Mouse (Mus musculus): ENCODE data around the gene P4ha3. TPM values are rescaled to one million over a fixed set of nuclear protein-coding genes. Genes with fewer than 3 reads are reported as not detected.
"Not testable (repeated sequence)": the region's sequence is repeated elsewhere in the genome, so short reads cannot be mapped to it uniquely, and the experiment has no call there.

The P4ha3 gene
- 0.76 and 1.3 TPM in 2 replicates for polyA plus RNA-seq (2015; fragmentation: Nextera tagmentation; extraction: Ambion mirVana)

DNA sequence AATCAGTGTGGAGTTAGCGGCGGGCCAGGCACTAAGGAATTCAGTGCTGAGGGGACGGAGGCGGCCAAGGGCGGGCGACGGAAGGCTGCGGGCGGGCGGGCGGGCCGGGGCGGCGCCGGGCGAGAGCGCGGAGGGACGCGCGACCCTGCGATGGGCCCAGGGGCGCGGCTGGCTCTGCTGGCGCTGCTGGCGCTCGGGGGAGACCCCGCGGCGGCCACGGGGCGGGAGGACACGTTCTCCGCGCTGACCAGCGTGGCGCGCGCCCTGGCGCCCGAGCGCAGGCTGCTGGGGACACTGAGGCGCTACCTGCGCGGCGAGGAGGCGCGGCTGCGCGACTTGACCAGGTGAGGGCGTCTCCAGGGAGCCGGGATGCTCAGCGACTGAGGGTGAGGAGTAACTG lies at the start of gene P4ha3:
Gene P4ha3 (plus strand): TSS at position 138 of the 400 bp plus-strand sequence.
- Histone ChIP-seq H3K4me3 (replicated peaks) (peak within 1 kb of the TSS; percentile 51), H3K9ac (peak within 1 kb of the TSS; percentile 52)
- 1% methylated on average over 43 of the region's 53 CpGs for WGBS (ENCODE audit: insufficient replicate concordance)

GRCm38 (mm10) chr7:100238271-100238670 lies 47.0 kb upstream of the P4ha3 start:
- DNase-seq (no peak), ATAC-seq (ENCODE audit: low read depth) (no peak)
- no peaks in the 10 kb centered on the region for H3K36me3 ChIP-seq
- no peak overlapping the region for H3K4me3 ChIP-seq (replicated peaks)
- no peaks in the 10 kb centered on the region for H3K27me3 ChIP-seq
- peaks cover 8% of the 10 kb centered on the region for H3K4me1 ChIP-seq (replicated peaks)
- H3K9ac ChIP-seq: no peak overlapping the region
- H3K4me2 ChIP-seq: no peak overlapping the region
- H3K27ac ChIP-seq: no peak overlapping the region
- WGBS (ENCODE audit: insufficient replicate concordance): 65% methylated on average over 1 of the region's 1 CpGs
- H3K9me3 ChIP-seq (replicated peaks): no peaks in the 10 kb centered on the region

More for the DNA sequence above, at the start of gene P4ha3:
- H3K4me2 ChIP-seq: peak within 1 kb of the TSS; percentile 60
- H3K4me1 ChIP-seq (replicated peaks): peaks cover 14% of the 10 kb centered on the region
- no peak within 1 kb of the TSS for H3K27ac ChIP-seq
- ATAC-seq (ENCODE audit: low read depth) (no peak), DNase-seq (no peak)
- H3K36me3 ChIP-seq: no peaks in the 10 kb centered on the region
- peaks cover 87% of the 10 kb centered on the region for H3K27me3 ChIP-seq
- no peaks in the 10 kb centered on the region for H3K9me3 ChIP-seq (replicated peaks)

- 70% methylated on average over 2 of the region's 2 CpGs for WGBS (ENCODE audit: insufficient replicate concordance)
Observed at GRCm38 (mm10) chr7:100240601-100241000, 44.7 kb upstream of the P4ha3 start.

GRCm38 (mm10) chr7:100243007-100243406 lies 42.3 kb upstream of the P4ha3 start:
- H3K4me3 ChIP-seq (replicated peaks): no peak overlapping the region
- H3K4me1 ChIP-seq (replicated peaks): no peaks in the 10 kb centered on the region; the same call in 1 of the 2 replicates
- no peak overlapping the region for H3K4me2 ChIP-seq
- no peak overlapping the region for H3K9ac ChIP-seq
- H3K36me3 ChIP-seq: no peaks in the 10 kb centered on the region
- H3K9me3 ChIP-seq (replicated peaks): no peaks in the 10 kb centered on the region
- WGBS (ENCODE audit: insufficient replicate concordance): 41% methylated on average over 1 of the region's 1 CpGs
- DNase-seq: no peak
- no peak overlapping the region for H3K27ac ChIP-seq
- no peaks in the 10 kb centered on the region for H3K27me3 ChIP-seq
- no peak for ATAC-seq (ENCODE audit: low read depth)

More at GRCm38 (mm10) chr7:100240601-100241000, 44.7 kb upstream of the P4ha3 start:
- H3K27ac ChIP-seq: no peak overlapping the region
- no peaks in the 10 kb centered on the region for H3K9me3 ChIP-seq (replicated peaks)
- H3K36me3 ChIP-seq: no peaks in the 10 kb centered on the region
- no peak overlapping the region for H3K9ac ChIP-seq
- H3K4me1 ChIP-seq (replicated peaks): no peaks in the 10 kb centered on the region; the same call in 1 of the 2 replicates
- no peak overlapping the region for H3K4me2 ChIP-seq
- no peak for ATAC-seq (ENCODE audit: low read depth)
- H3K27me3 ChIP-seq: no peaks in the 10 kb centered on the region
- no peak overlapping the region for H3K4me3 ChIP-seq (replicated peaks)
- no peak for DNase-seq

- Histone ChIP-seq H3K9me3 (replicated peaks) (no peaks in the 10 kb centered on the region), H3K4me2 (no peak overlapping the region), H3K27ac (no peak overlapping the region), H3K4me1 (replicated peaks) (no peaks in the 10 kb centered on the region), H3K4me3 (replicated peaks) (no peak overlapping the region), H3K9ac (no peak overlapping the region), H3K36me3 (no peaks in the 10 kb centered on the region), H3K27me3 (no peaks in the 10 kb centered on the region)
- DNase-seq (no peak), ATAC-seq (ENCODE audit: low read depth) (no peak)
- WGBS (ENCODE audit: insufficient replicate concordance): 60% methylated on average over 4 of the region's 4 CpGs
Observed at GRCm38 (mm10) chr7:100244225-100244624, 41.1 kb upstream of the P4ha3 start.

GRCm38 (mm10) chr7:100245176-100245575 lies 40.1 kb upstream of the P4ha3 start:
- 86% methylated on average over 3 of the region's 3 CpGs for WGBS (ENCODE audit: insufficient replicate concordance)
- H3K4me2 ChIP-seq: no peak overlapping the region

GRCm38 (mm10) chr7:100250667-100251066 lies 34.7 kb upstream of the P4ha3 start:
- Histone ChIP-seq H3K27ac (no peak overlapping the region; the same call in 1 of the 2 replicates), H3K9ac (no peak overlapping the region), H3K36me3 (peaks cover 16% of the 10 kb centered on the region), H3K4me3 (replicated peaks) (no peak overlapping the region), H3K9me3 (replicated peaks) (no peaks in the 10 kb centered on the region), H3K4me2 (0 out of 2 replicates have a peak overlapping the region, but pooled peaks have one; percentile 24), H3K27me3 (no peaks in the 10 kb centered on the region), H3K4me1 (replicated peaks) (peaks cover 8% of the 10 kb centered on the region)
- ATAC-seq (ENCODE audit: low read depth) (0 out of 2 replicates have a peak, but pooled peaks have one; percentile 60), DNase-seq (peak; percentile 56)
- WGBS (ENCODE audit: insufficient replicate concordance): 81% methylated on average over 5 of the region's 5 CpGs

More at GRCm38 (mm10) chr7:100245176-100245575, 40.1 kb upstream of the P4ha3 start:
- no peak overlapping the region for H3K9ac ChIP-seq
- H3K27me3 ChIP-seq: no peaks in the 10 kb centered on the region
- H3K9me3 ChIP-seq (replicated peaks): no peaks in the 10 kb centered on the region
- no peak for DNase-seq
- H3K27ac ChIP-seq: no peak overlapping the region
- ATAC-seq (ENCODE audit: low read depth): no peak
- H3K36me3 ChIP-seq: no peaks in the 10 kb centered on the region
- H3K4me3 ChIP-seq (replicated peaks): no peak overlapping the region
- no peaks in the 10 kb centered on the region for H3K4me1 ChIP-seq (replicated peaks)

DNA sequence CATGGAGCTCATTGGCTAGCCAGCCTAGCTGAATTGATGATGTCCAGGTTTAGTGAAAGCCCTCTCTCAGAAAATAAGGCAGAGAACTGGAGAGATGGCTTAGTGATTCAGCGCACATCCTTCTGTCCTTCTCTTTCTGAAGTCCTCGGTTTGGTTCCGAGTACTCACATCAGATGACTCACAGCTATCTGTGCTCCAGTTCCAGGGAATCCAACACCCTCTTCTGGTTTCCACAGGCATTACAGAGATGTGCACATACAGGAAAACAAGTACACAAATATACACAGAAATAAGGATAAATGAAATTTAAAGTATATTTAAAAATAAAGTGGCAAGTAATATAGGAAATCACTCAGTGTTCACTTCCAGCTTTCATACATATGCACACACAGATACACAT lies 23.0 kb upstream of the P4ha3 start:
- H3K36me3 ChIP-seq: peaks cover 9% of the 10 kb centered on the region; the same call in 1 of the 2 replicates
- no peaks in the 10 kb centered on the region for H3K4me1 ChIP-seq (replicated peaks)
- H3K27me3 ChIP-seq: no peaks in the 10 kb centered on the region
- WGBS (ENCODE audit: insufficient replicate concordance): 82% methylated on average over 3 of the region's 3 CpGs
- H3K9me3 ChIP-seq (replicated peaks): no peaks in the 10 kb centered on the region
- no peak overlapping the region for H3K4me3 ChIP-seq (replicated peaks)
- DNase-seq (no peak), ATAC-seq (ENCODE audit: low read depth) (no peak)
- H3K27ac ChIP-seq: no peak overlapping the region
- no peak overlapping the region for H3K9ac ChIP-seq
- H3K4me2 ChIP-seq: no peak overlapping the region

- DNase-seq; H3K4me2 ChIP-seq; ATAC-seq (ENCODE audit: low read depth); H3K9me3 ChIP-seq (replicated peaks); H3K4me1 ChIP-seq (replicated peaks); H3K27ac ChIP-seq; H3K27me3 ChIP-seq; H3K4me3 ChIP-seq (replicated peaks); H3K9ac ChIP-seq: not testable (repeated sequence)
- peaks cover 10% of the 10 kb centered on the region; the same call in 1 of the 2 replicates for H3K36me3 ChIP-seq
- WGBS (ENCODE audit: insufficient replicate concordance): 54% methylated on average over 17 of the region's 17 CpGs
Observed at GRCm38 (mm10) chr7:100264934-100265333, 20.4 kb upstream of the P4ha3 start.

DNA sequence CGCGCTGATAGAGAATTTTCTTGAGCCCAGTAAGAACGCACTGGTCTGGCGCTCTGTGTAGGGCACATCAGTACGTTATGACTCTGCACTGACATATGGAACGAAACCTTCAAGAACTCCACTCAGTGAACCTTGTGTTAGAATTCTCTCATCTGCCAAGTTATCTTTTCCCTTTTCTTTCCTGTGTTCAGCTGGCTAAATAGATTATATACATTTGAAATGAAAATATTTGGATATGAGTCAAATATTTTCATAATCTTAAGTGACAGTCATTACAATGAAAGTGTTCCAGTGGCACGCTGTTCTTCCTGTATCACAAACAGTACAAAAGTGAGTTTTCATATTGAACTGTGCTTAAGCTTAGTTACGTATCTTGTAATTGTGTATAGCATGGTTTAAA lies 13.0 kb upstream of the P4ha3 start:
- Histone ChIP-seq H3K4me2 (no peak overlapping the region), H3K36me3 (0 out of 2 replicates have a peak, but pooled peaks cover 3% of the 10 kb centered on the region), H3K9ac (no peak overlapping the region), H3K27me3 (no peaks in the 10 kb centered on the region), H3K27ac (no peak overlapping the region), H3K4me3 (replicated peaks) (no peak overlapping the region), H3K4me1 (replicated peaks) (no peaks in the 10 kb centered on the region), H3K9me3 (replicated peaks) (no peaks in the 10 kb centered on the region)
- no peak for ATAC-seq (ENCODE audit: low read depth)
- no peak for DNase-seq
- 90% methylated on average over 8 of the region's 8 CpGs for WGBS (ENCODE audit: insufficient replicate concordance)

DNA sequence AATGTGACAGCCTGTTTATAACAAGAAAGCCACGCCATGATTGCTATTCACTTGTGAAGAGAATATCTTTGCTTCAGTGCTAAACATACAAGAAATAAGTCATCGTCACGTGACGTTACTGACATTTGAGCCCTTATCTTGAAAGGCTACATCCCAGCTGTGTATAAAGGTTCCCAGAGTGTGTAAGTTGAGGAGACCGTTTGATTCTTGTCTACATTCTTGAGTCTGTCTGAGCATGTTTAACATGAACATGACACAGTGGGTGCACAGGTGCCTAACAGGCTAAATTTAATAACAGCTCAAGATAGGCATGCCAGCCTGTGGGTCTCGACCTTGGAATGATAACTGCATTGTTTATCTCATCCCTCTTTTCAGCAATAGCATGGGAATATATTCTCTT lies 10.8 kb upstream of the P4ha3 start:
- Histone ChIP-seq H3K36me3 (0 out of 2 replicates have a peak, but pooled peaks cover under 1% of the 10 kb centered on the region), H3K9ac (no peak overlapping the region), H3K4me1 (replicated peaks) (no peaks in the 10 kb centered on the region), H3K27ac (no peak overlapping the region), H3K4me2 (no peak overlapping the region), H3K27me3 (no peaks in the 10 kb centered on the region), H3K4me3 (replicated peaks) (no peak overlapping the region), H3K9me3 (replicated peaks) (no peaks in the 10 kb centered on the region)
- WGBS (ENCODE audit: insufficient replicate concordance): 59% methylated on average over 6 of the region's 6 CpGs
- no peak for DNase-seq
- ATAC-seq (ENCODE audit: low read depth): no peak

DNA sequence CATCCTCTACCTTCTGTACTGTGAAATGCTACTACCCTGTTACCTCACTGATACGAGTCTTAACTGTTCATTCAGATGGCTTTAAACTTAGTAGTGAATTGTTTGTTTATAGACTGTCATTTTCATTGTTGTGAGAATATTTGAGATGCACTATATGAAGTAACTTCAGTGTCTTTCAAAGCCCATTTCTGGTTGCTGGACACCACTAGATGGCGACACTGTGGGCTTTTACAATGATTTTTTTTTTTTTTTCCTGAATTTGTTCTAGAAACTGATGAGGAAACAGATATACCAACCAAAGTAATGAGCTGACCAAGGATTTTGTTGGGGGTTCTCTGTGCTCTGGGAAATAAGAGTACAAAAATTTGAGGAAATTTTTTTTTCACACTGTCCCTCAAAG lies 8.9 kb upstream of the P4ha3 start:
- H3K9ac ChIP-seq: no peak overlapping the region

More for the DNA sequence above, 8.9 kb upstream of the P4ha3 start:
- peaks cover 3% of the 10 kb centered on the region; the same call in 1 of the 2 replicates for H3K27me3 ChIP-seq
- ATAC-seq (ENCODE audit: low read depth) (no peak), DNase-seq (no peak)
- H3K27ac ChIP-seq: no peak overlapping the region
- no peak overlapping the region for H3K4me3 ChIP-seq (replicated peaks)
- H3K36me3 ChIP-seq: no peaks in the 10 kb centered on the region
- no peaks in the 10 kb centered on the region for H3K4me1 ChIP-seq (replicated peaks)
- WGBS (ENCODE audit: insufficient replicate concordance): 38% methylated on average over 2 of the region's 2 CpGs
- H3K9me3 ChIP-seq (replicated peaks): no peaks in the 10 kb centered on the region
- H3K4me2 ChIP-seq: no peak overlapping the region

Data from liver, embryonic 13.5 days (tissue).